Mouse (Mus musculus) kidney, adult 9 months (tissue): ENCODE measurements around the gene Sestd1.

Source experiments
- DNase-seq: peaks from one replicate; pipeline ENCODE4 v3.0.0; 2022

Sestd1 gene

GRCm38 (mm10) chr2:77203916-77204315, 76.5 kb downstream of the Sestd1 start:
- DNase-seq, result peak; percentile 38

DNA sequence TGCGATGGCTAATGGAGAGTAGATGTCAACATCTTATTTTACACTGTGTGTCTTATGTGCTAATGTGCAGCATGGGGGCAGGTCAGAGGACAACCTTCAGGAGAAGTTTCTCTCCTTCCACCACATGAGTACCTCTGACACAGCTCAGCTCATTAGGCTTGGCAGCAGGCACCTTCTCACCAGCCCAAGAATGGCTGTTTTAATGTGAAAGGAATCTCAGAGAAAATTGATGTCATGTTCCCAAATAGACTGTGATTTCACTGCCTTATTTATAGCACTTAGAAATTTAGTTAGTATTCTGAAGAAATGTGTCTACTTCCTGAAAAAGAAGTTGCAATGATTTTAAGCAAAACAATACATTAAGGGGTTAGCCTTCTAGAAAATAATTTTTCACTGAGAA, 78.5 kb downstream of the Sestd1 start:
- no peak for DNase-seq

- no peak for DNase-seq
These were observed 79.3 kb downstream of the Sestd1 start for GRCm38 (mm10) chr2:77200958-77201614.

DNA sequence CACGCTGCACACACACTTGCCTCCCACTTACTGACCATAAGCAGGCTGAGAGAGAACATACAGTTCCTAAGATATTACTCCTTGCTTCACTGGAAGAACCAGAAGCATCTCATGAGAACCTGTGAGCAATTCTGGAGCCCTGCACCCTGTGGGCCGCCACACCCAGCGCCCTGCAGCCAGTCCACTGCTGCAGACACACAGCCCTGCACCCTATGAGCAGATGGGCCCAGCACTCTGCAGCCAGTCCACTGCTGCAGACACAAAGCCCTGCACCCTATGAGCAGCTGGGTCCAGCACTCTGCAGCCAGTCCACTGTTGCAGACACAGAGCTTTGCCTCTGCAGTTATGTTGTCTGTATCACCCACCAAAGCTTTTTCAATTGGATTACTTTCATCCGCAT, 80.0 kb downstream of the Sestd1 start:
- no peak for DNase-seq

DNA sequence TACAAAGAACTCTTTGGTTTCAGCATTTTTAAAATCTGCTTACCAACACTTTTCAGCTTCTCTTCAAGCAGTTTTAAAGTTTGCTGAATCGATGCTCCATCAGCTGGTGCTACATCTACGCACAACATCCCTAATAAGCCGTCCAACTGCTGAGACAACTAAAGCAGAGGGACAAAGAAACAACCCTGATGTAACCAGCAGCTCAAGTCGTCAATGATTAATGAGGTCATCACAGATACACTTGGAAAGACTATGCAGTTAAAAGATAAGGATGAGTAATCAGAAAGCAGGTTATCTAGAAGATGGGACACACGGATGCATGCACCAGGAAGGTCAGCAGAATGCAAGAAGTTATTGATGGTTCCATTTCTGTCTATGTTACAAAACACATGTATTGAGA, 82.1 kb downstream of the Sestd1 start:
- DNase-seq, result peak; percentile 65

GRCm38 (mm10) chr2:77196819-77197218, 83.6 kb downstream of the Sestd1 start:
- DNase-seq, result no peak

DNA sequence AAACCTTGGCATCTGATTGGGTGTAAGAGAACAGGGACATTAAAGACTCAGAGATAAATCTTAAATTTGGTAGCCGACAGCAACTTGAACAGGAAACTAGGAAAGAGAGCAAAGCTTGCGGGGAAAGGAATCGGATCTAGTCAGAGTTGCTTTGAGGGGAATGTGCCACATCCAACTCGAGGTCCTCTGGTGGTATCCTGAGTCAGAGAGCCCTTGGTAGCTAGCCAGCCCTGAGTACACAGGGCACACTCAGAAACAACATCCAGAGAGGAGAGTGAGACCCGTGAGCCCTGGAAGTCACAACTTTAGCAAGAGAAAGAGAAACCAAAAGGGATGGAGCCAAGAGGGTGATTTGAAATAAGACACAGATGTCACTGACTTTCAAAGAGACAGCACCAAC, 85.3 kb downstream of the Sestd1 start:
- DNase-seq, result no peak

DNA sequence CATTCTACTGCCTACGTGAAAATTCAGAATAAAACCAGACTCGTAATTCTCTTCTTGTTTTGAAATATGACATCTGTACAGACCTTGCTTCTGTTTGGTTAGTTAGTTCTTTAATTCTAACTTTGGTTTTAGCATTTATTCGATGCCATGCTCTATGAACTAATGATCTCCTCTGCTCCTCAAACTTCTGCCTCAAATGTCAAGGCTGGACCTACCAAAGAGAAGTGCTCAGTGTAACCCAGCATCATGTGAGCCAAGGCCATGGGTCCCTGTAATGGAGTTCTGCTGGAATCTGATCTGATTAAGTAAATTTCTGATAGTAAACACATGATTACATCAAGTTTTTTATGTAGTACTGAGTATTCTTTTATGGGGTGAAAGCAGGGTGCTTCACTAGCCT, 88.6 kb downstream of the Sestd1 start:
- no peak for DNase-seq

DNA sequence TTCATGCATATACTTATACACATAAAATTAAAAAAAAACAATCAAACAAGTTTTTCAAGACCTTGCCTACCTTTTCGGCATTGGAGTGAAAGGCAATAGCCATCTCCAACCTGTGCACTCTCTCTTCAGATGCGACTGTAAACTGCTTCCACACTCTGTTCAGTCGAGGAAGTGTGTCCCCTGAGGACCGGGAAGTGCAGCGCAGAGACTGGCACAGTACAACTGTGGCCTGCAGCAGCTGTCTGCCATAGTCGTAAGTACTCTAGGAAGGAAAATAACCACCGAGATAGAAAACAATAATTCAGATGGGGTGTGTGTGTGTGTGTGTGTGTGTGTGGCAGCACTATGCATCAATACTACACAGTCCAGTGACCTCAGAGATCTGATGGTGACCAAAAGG, 89.5 kb downstream of the Sestd1 start:
- DNase-seq, result no peak

DNA sequence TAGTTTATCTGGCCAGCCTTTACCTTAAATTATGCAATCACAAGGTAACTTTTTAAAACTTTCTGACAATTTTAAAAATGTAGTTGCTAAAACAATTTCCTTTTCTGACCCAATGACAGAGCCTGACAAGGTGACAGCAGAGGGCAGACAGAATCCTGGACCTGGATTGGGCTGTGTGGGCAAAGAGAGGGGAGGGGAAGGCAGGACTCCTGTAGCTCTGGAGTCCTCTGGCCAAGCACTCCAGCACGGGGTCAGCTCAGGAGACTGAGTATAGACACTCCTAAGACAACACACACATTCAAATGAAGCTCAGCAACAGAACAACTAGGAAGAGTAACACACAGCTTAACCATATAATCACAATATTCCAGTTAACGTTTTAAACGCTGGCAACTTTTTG, 90.1 kb downstream of the Sestd1 start:
- DNase-seq, result no peak

DNA sequence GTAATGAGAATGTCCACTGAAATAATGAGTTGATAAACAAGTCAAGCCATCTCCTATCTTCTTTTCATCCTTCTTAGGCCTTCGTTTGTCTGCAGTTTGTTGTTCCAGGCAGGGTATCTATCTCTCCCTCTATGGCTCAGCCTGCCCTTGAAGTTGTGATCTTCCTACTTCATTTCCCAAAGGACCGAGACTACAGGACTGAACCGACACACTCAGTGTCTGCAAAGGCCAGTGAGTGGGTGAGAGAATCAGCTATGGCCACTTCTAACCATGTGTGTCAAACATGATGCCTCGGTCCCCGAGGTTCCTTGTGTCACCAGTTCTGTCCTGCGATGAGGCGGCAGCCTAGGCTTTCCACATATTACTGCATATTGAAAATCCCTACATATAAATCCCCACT, 90.7 kb downstream of the Sestd1 start:
- DNase-seq, result no peak

- DNase-seq, result no peak
These were observed 92.9 kb downstream of the Sestd1 start for GRCm38 (mm10) chr2:77187501-77187900.

DNA sequence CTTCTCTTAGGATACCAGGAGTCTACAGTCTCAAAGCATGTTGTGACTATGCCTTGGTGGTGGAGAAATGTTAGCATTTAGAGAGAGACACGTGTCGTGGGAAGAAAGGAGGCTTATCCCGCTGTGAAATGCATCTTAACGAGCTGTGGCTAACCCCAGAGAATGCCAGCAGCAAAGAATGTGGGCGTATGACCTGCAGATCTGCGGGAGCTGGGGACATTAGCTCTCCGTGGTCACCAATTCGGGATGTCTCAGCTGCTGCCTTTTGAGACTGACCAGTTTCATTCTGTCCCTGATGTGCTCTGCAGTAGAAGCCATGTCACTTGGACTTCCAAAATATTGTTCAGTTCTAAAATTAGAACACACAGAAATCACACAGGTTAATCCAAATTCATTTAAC, 93.5 kb downstream of the Sestd1 start:
- DNase-seq, result no peak

DNA sequence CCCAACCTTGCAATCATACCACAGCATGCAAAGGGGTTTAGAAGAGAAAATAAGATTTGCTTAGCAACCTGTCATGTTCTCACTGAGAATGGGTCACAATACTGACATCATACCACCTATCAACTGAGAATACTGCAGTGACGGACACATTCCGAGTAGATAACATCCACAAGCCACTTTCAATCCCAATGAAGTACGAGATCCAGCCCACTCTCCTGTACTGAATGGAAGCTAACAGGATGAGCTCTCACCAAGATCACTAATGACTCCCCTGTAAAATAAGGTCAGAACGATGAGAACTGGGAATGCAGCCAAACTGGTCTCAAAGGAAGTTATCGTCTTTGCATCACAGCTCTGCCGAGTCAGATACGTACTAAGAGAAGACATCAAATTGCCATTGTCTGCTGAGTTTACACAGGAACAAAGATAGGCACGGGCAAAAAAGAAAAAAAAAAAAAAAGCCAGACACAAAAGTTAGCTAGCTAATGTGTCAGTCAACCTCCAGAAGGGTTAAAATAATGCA, 96.3 kb downstream of the Sestd1 start:
- no peak for DNase-seq

GRCm38 (mm10) chr2:77183646-77184045, 96.7 kb downstream of the Sestd1 start:
- DNase-seq, result no peak

- DNase-seq, result no peak
These were observed 97.4 kb downstream of the Sestd1 start for GRCm38 (mm10) chr2:77182996-77183380.

DNA sequence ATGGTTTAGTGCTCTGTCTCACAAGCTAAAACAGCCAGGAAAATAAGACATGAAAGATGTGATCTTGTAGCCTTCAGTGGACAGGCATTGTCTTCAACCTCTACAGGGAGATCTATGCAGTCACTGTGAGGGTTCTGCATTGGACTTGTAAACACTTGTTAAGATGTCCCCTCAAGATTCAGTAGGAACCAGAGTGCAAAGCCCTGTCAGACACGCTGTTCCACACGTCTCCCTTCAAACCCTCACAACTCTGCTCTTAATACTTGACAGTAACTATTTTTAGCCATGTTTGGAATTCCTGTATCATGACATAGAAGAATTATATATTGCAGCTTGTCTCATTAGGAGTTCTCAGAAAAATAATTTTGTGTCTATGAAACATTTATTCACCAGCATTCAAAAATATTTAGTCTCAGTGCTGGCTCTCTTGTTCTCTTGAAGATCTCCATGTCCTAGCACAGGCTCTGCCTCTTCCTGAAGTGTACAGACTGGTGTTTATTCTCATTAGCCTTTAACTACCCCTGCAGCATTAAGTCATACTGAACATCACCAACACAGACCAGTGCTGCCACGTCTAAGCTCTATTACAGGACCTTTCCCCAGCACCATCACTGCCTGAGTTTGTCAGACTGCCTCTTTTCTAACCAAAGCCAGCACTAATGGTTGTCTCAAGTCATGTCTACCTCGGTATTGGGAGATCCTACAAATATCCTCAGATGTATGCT, 98.0 kb downstream of the Sestd1 start:
- DNase-seq, result no peak

GRCm38 (mm10) chr2:77177472-77177871, 102.9 kb downstream of the Sestd1 start:
- no peak for DNase-seq

GRCm38 (mm10) chr2:77176413-77176812, 104.0 kb downstream of the Sestd1 start:
- DNase-seq, result no peak

GRCm38 (mm10) chr2:77175411-77175810, 105.0 kb downstream of the Sestd1 start:
- DNase-seq, result no peak

DNA sequence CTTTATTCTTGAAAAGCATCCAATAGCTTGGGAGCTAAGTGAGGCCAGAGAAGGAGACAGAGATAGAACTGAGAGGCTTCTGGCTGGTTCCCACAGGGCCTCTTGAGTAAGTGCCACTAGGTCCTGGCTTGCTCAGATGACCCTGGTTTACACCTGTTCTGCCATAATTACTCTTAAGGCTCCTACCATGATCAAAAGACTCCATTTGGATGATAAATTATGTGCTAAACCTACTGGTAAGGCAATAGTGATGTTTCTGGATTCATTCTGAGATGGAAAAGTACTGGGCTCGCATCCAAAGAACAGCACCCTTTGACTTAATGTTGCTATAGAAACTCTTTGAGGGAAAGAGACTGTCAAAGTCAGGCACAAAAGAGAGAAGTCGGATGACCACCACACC, 106.1 kb downstream of the Sestd1 start:
- DNase-seq, result peak; percentile 64

GRCm38 (mm10) chr2:77173821-77174220, 106.6 kb downstream of the Sestd1 start:
- DNase-seq, result no peak

DNA sequence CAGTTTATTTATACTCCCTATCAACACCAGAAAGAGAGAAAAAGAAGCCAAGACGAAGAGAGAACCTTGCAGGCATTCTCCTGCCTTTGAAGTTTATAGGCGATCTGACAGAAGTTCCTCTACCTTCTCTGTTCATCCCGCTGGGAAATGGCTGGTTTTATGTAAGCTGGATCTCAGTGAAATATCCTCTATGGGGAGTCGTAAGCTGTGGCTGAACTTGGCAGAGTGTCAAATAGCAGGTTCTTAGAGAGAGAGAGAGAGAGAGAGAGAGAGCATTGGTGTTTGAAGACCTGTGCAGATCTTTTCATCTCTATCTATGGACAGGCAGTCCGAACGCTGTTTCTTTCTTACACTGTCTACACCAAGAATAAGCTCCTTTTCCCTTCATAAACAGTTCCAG, 107.0 kb downstream of the Sestd1 start:
- DNase-seq, result no peak

GRCm38 (mm10) chr2:77172241-77172671, 108.1 kb downstream of the Sestd1 start:
- DNase-seq, result peak; percentile 85
